Mouse (Mus musculus) ES-E14 (cell line): ENCODE results near the gene Col24a1.

Experiments used
- CHD2 ChIP-seq: IDR thresholded peaks from 2 replicates; pipeline ENCODE4 v1.6.1; 2014; ENCODE audit warnings: mild to moderate bottlenecking, low read depth, low read length, inconsistent platforms
- HCFC1 ChIP-seq: IDR thresholded peaks from 2 replicates; pipeline ENCODE4 v1.6.1; 2012; ENCODE audit warnings: low read length, inconsistent platforms, borderline replicate concordance; ENCODE audit not compliant: insufficient read depth
- MAFK ChIP-seq: IDR thresholded peaks from 2 replicates; pipeline ENCODE4 v1.6.1; 2014; ENCODE audit warnings: mild to moderate bottlenecking, low read depth, low read length, inconsistent platforms; ENCODE audit not compliant: insufficient read depth
- ZNF384 ChIP-seq: IDR thresholded peaks from 2 replicates; pipeline ENCODE4 v1.6.1; 2012; ENCODE audit warnings: low read depth, low read length, inconsistent platforms

DNA sequence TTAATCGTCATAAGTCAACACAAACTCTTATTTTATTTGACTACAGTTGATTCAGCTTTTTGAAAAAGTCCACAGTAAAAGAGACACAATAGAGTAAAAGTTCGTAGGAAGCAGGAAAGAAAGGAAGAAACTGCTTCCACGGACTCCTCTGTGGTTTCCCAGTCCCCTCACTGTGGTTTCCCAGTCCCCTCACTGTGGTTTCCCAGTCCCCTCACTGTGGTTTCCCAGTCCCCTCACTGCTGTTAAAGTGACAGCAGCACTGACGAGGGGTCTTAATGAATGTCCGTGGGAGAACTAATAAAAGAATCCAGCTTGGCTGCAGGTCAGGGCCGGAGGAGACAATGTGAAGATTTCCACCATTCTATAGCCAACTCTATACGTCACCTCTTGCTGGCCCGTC is 39.4 kb downstream of the Col24a1 start:
- no peak for TF ChIP-seq MAFK
- TF ChIP-seq CHD2, result no peak
- no peak for TF ChIP-seq ZNF384
- no peak for TF ChIP-seq HCFC1
